ENCODE assay signal across 8 mouse cellular contexts in genomic region chr6:113326533-113327315, GRCm38 (mm10). TPM values are rescaled to one million over a fixed set of nuclear protein-coding genes. Genes with fewer than 3 reads are reported as not detected.
DNase-seq lines count a peak whose midpoint lies in the region; ATAC-seq lines count a peak whose summit lies in the region.

Gene Ogg1, plus strand, starts transcription at chr6:113326972.

- H3K4me2 ChIP-seq in forebrain, embryonic 14.5 days (ENCODE audit: low read length), result peak within 1 kb of the TSS; percentile 88
- H3K4me2 ChIP-seq in neural tube, embryonic 15.5 days, result peak within 1 kb of the TSS; percentile 93

- peak within 1 kb of the TSS; percentile 77 for H3K9ac ChIP-seq in forebrain, embryonic 14.5 days (ENCODE audit: low read length)
- peak within 1 kb of the TSS; percentile 71 for H3K9ac ChIP-seq in neural tube, embryonic 15.5 days (replicated peaks)

- no peaks in the 10 kb centered on the region for H3K27me3 ChIP-seq in forebrain, embryonic 14.5 days (replicated peaks; ENCODE audit: control insufficient read depth, insufficient read depth, low read length)
- H3K27me3 ChIP-seq in neural tube, embryonic 15.5 days (replicated peaks), result no peaks in the 10 kb centered on the region

- no peaks in the 10 kb centered on the region for H3K9me3 ChIP-seq in forebrain, embryonic 14.5 days (replicated peaks; ENCODE audit: control insufficient read depth, low read length)
- no peaks in the 10 kb centered on the region for H3K9me3 ChIP-seq in neural tube, embryonic 15.5 days (replicated peaks)

- H3K4me3 ChIP-seq in forebrain, embryonic 14.5 days (ENCODE audit: low read depth, low read length), result peak within 1 kb of the TSS; percentile 48
- H3K4me3 ChIP-seq in neural tube, embryonic 15.5 days (replicated peaks), result peak within 1 kb of the TSS; percentile 55

- under 1% methylated on average over 52 of the region's 52 CpGs for WGBS in forebrain, embryonic 14.5 days
- under 1% methylated on average over 52 of the region's 52 CpGs for WGBS in neural tube, embryonic 15.5 days

- DNase-seq in ES-CJ7 (ENCODE audit: low read depth, low spot score), result peak; percentile 100
- DNase-seq in cerebellum, adult 11 months, result peak; percentile 96
- DNase-seq in forebrain, embryonic 14.5 days (ENCODE audit: low spot score), result peak; percentile 99
- DNase-seq in heart, postnatal 14 days, result peak; percentile 96 to 97
- DNase-seq in layer of hippocampus, adult 11-12 months (ENCODE audit: low spot score), result peak; percentile 99
- peak; percentile 100 for DNase-seq in lung, adult 18-20 months
- DNase-seq in testis, postnatal 14 days (ENCODE audit: low spot score), result peak; percentile 99

- intact Hi-C loops in heart, postnatal 14 days (cut with DNase I), result loop anchor here (2.0 to 10.0 kb wide), 2 partner anchors 18 to 48 kb away; partner anchors contain the start of genes Arpc4 and Tada3

- peak within 1 kb of the TSS; percentile 86 for H3K27ac ChIP-seq in forebrain, embryonic 14.5 days (ENCODE audit: low read depth, low read length)
- H3K27ac ChIP-seq in neural tube, embryonic 15.5 days (replicated peaks), result peak within 1 kb of the TSS; percentile 87

- H3K36me3 ChIP-seq in forebrain, embryonic 14.5 days (ENCODE audit: control insufficient read depth, insufficient read depth, low read length), result peaks cover 46% of the 10 kb centered on the region
- H3K36me3 ChIP-seq in neural tube, embryonic 15.5 days, result peaks cover 34% of the 10 kb centered on the region

- no peaks in the 10 kb centered on the region; the same call in 1 of the 2 replicates for H3K4me1 ChIP-seq in forebrain, embryonic 14.5 days (ENCODE audit: control insufficient read depth, insufficient read depth, low read length)
- peaks cover 19% of the 10 kb centered on the region for H3K4me1 ChIP-seq in neural tube, embryonic 15.5 days

- ATAC-seq in forebrain, embryonic 14.5 days, result peak; percentile 99
- ATAC-seq in neural tube, embryonic 15.5 days (ENCODE audit: low FRiP score), result peak; percentile 99

RNA-seq across cellular contexts. Expression of gene Ogg1, which starts in this region (rescaled TPM):
- polyA plus RNA-seq in forebrain, embryonic 14.5 days (2014; fragmentation: Nextera tagmentation; extraction: Ambion mirVana), result 12.7 and 14.7 TPM in 2 replicates
- 1 to 10 TPM; 6.5 to 7.4 TPM for total RNA-seq in heart, postnatal 14 days (2021)
- 9.3 and 10.1 TPM in 2 replicates for polyA plus RNA-seq in neural tube, embryonic 15.5 days (2015; fragmentation: Nextera tagmentation; extraction: Ambion mirVana)

Comparison
In these comparisons a context has a peak if more than half of its experiments do, and no peak if none do; other contexts are left out.
1. Peak in every context shown above with its lines: DNase-seq, ATAC-seq, H3K4me3 ChIP-seq and H3K27ac ChIP-seq.